Mouse (Mus musculus) liver, embryonic 14.5 days (tissue): ENCODE results near the gene Gm45521. TPM values are rescaled to one million over a fixed set of nuclear protein-coding genes. Genes with fewer than 3 reads are reported as not detected.

ENCODE experiments used
- ATAC-seq: fragments of 200-750 bp; cut with Nextera tagmentation; 2 replicates; pipeline ENCODE4 v1.8.0; 2017; ENCODE audit warnings: moderate number of reproducible peaks, mild to moderate bottlenecking, moderate library complexity; ENCODE audit not compliant: insufficient read depth
- DNase-seq, 3 experiments: peaks; one replicate each; pipeline ENCODE4 v3.0.0-alpha.2; 2012 to 2013; ENCODE audit warnings: low read depth in 3 of 3, low spot score in 3 of 3
- H3K27ac ChIP-seq: fragments of 300-500 bp; sonication (generic); 2 replicates; pipeline ENCODE4 v1.5.1; 2014; ENCODE audit warnings: moderate library complexity, mild to moderate bottlenecking, control low read depth, inconsistent platforms
- H3K27me3 ChIP-seq: fragments of 300-500 bp; sonication (generic); 2 replicates; pipeline ENCODE4 v1.6.1; 2014; ENCODE audit warnings: mild to moderate bottlenecking, low read length, moderate library complexity; ENCODE audit not compliant: control insufficient read depth, insufficient read depth
- H3K36me3 ChIP-seq: fragments of 300-500 bp; sonication (generic); replicated peaks from 2 replicates; pipeline ENCODE4 v1.6.1; 2014; ENCODE audit warnings: low read depth; ENCODE audit not compliant: control insufficient read depth, insufficient read depth
- H3K4me1 ChIP-seq, 2 experiments: fragments of 200-500 bp in 1 of 2; fragments of 300-500 bp in 1 of 2; sonication (generic) in 1 of 2; replicated peaks; 2 replicates each; pipeline ENCODE4 v1.6.1; 2012 to 2014; ENCODE audit warnings: antibody characterized with exemption in 1 of 2, inconsistent platforms in 1 of 2, low read length in 1 of 2; ENCODE audit not compliant: control insufficient read depth in 2 of 2, insufficient read depth in 2 of 2
- H3K4me2 ChIP-seq: fragments of 300-500 bp; sonication (generic); 2 replicates; pipeline ENCODE4 v1.6.1; 2014; ENCODE audit warnings: low read depth, mild to moderate bottlenecking, control low read depth, moderate library complexity
- H3K4me3 ChIP-seq, 2 experiments: fragments of 200-500 bp in 1 of 2; fragments of 300-500 bp in 1 of 2; sonication (generic) in 1 of 2; 2 replicates each; pipeline ENCODE4 v1.5.1; 2012 to 2014; ENCODE audit warnings: low read depth in 2 of 2, low read length in 2 of 2, mild to moderate bottlenecking in 2 of 2, control low read depth in 1 of 2, inconsistent platforms in 1 of 2, moderate library complexity in 1 of 2; ENCODE audit not compliant: insufficient read depth in 1 of 2
- H3K9ac ChIP-seq: fragments of 300-500 bp; sonication (generic); replicated peaks from 2 replicates; pipeline ENCODE4 v1.6.1; 2014; ENCODE audit warnings: mild to moderate bottlenecking, control low read depth, moderate library complexity
- H3K9me3 ChIP-seq: fragments of 300-500 bp; sonication (generic); 2 replicates; pipeline ENCODE4 v1.6.1; 2016; ENCODE audit warnings: low read length, mixed read lengths; ENCODE audit not compliant: control insufficient read depth
- CTCF ChIP-seq: IDR thresholded peaks from 2 replicates; pipeline ENCODE4 v1.5.1; 2016; ENCODE audit warnings: antibody characterized with exemption, low read depth, control low read depth
- EP300 ChIP-seq: IDR thresholded peaks from 2 replicates; pipeline ENCODE4 v1.6.1; 2016; ENCODE audit warnings: antibody characterized with exemption, low read depth
- WGBS: fragments of 180-500 bp; shearing (Covaris S2); extraction: QIAGEN DNeasy Blood & Tissue Kit; methylation state at CpG from one replicate; pipeline ENCODE4 v1.1.7; 2014; ENCODE audit not compliant: insufficient replicate concordance; 5-methylcytosine and 5-hydroxymethylcytosine counted together
- polyA plus RNA-seq, 2 experiments: library from polyadenylated mRNA; depleted of rRNA in 1 of 2; stranded (reverse) in 1 of 2; unstranded in 1 of 2; fragments of >200 nt; fragmentation: Nextera tagmentation in 1 of 2; extraction: Ambion mirVana in 1 of 2; gene quantifications; 2 replicates each; pipeline versions ENCODE4 v1.2.1 to v1.2.3; 2012 to 2014

The Gm45521 gene
- polyA plus RNA-seq, 2 experiments: not detected

- Histone ChIP-seq H3K4me2 (no peak overlapping the region), H3K4me1 (no peaks in the 10 kb centered on the region), H3K27me3 (no peaks in the 10 kb centered on the region), H3K4me3 (no peak overlapping the region), H3K36me3 (no peaks in the 10 kb centered on the region), H3K9ac (no peak overlapping the region), H3K27ac (no peak overlapping the region), H3K9me3 (no peaks in the 10 kb centered on the region)
- no peak for DNase-seq
- no peak for ATAC-seq
- WGBS: 68% methylated on average over 1 of the region's 1 CpGs
- no peak for TF ChIP-seq EP300
- TF ChIP-seq CTCF: no peak
These were observed 17.6 kb downstream of the Gm45521 start for GRCm38 (mm10) chr14:7974643-7975042.

GRCm38 (mm10) chr14:7975177-7975576 is 18.1 kb downstream of the Gm45521 start:
- Histone ChIP-seq H3K9ac (no peak overlapping the region), H3K27ac (no peak overlapping the region), H3K4me3 (no peak overlapping the region), H3K27me3 (no peaks in the 10 kb centered on the region), H3K4me2 (no peak overlapping the region), H3K4me1 (no peaks in the 10 kb centered on the region), H3K9me3 (no peaks in the 10 kb centered on the region), H3K36me3 (no peaks in the 10 kb centered on the region)
- no peak for DNase-seq
- TF ChIP-seq CTCF (no peak), EP300 (no peak)
- WGBS: 74% methylated on average over 6 of the region's 6 CpGs
- no peak for ATAC-seq

- no peak overlapping the region for H3K4me2 ChIP-seq
- H3K27ac ChIP-seq: no peak overlapping the region
- no peak overlapping the region for H3K4me3 ChIP-seq
- no peaks in the 10 kb centered on the region for H3K9me3 ChIP-seq
- H3K4me1 ChIP-seq: no peaks in the 10 kb centered on the region
- 47% methylated on average over 1 of the region's 1 CpGs for WGBS
- no peaks in the 10 kb centered on the region for H3K27me3 ChIP-seq
- H3K36me3 ChIP-seq: no peaks in the 10 kb centered on the region
- no peak for TF ChIP-seq EP300
- TF ChIP-seq CTCF: no peak
- ATAC-seq: no peak
- H3K9ac ChIP-seq: no peak overlapping the region
- DNase-seq: no peak
These were observed 20.4 kb downstream of the Gm45521 start for GRCm38 (mm10) chr14:7977471-7977870.

GRCm38 (mm10) chr14:7978183-7978582 is 21.1 kb downstream of the Gm45521 start:
- 53% methylated on average over 1 of the region's 1 CpGs for WGBS
- Histone ChIP-seq H3K9me3 (no peaks in the 10 kb centered on the region), H3K4me1 (no peaks in the 10 kb centered on the region), H3K9ac (no peak overlapping the region), H3K4me3 (no peak overlapping the region), H3K4me2 (no peak overlapping the region), H3K27me3 (no peaks in the 10 kb centered on the region), H3K27ac (no peak overlapping the region), H3K36me3 (no peaks in the 10 kb centered on the region)
- DNase-seq: no peak
- TF ChIP-seq EP300 (no peak), CTCF (no peak)
- ATAC-seq: no peak

- 91% methylated on average over 1 of the region's 1 CpGs for WGBS
- Histone ChIP-seq H3K4me1 (no peaks in the 10 kb centered on the region), H3K4me3 (no peak overlapping the region), H3K9me3 (no peaks in the 10 kb centered on the region), H3K27ac (no peak overlapping the region), H3K36me3 (no peaks in the 10 kb centered on the region), H3K27me3 (no peaks in the 10 kb centered on the region), H3K4me2 (no peak overlapping the region), H3K9ac (no peak overlapping the region)
- DNase-seq (no peak), ATAC-seq (no peak)
- no peak for TF ChIP-seq CTCF
- no peak for TF ChIP-seq EP300
These were observed 24.1 kb downstream of the Gm45521 start for GRCm38 (mm10) chr14:7981226-7981625.
